Mouse (Mus musculus) ES-E14 (cell line): ENCODE data around the gene Hist2h3c2. TPM values are rescaled to one million over a fixed set of nuclear protein-coding genes. Genes with fewer than 3 reads are reported as not detected.

ENCODE experiments used
- DNase-seq: peaks from one replicate; pipeline ENCODE4 v3.0.0-alpha.2; 2013; ENCODE audit warnings: low read depth, low spot score
- H3K27ac ChIP-seq: 2 replicates; pipeline ENCODE4 v1.5.1; 2012; ENCODE audit warnings: low read depth, mild to moderate bottlenecking, low read length, moderate library complexity, mixed read lengths; ENCODE audit not compliant: poor library complexity, insufficient read depth, severe bottlenecking
- H3K36me3 ChIP-seq: 2 replicates; pipeline ENCODE4 v1.6.1; 2012; ENCODE audit warnings: mild to moderate bottlenecking, low read length, moderate library complexity, mixed read lengths; ENCODE audit not compliant: control insufficient read depth, poor library complexity, insufficient read depth, severe bottlenecking
- H3K4me1 ChIP-seq, 2 experiments: fragments of 150-350 bp in 1 of 2; sonication (generic) in 1 of 2; 2 replicates each; pipeline ENCODE4 v1.6.1; 2012; ENCODE audit warnings: low read length in 2 of 2, mild to moderate bottlenecking in 1 of 2, mixed read lengths in 1 of 2; ENCODE audit not compliant: control insufficient read depth in 2 of 2, insufficient read depth in 2 of 2, poor library complexity in 1 of 2
- H3K4me3 ChIP-seq, 2 experiments: fragments of 150-350 bp in 1 of 2; sonication (generic) in 1 of 2; 2 replicates each; pipeline ENCODE4 v1.5.1; 2012; ENCODE audit warnings: low read length in 2 of 2, low read depth in 1 of 2, mild to moderate bottlenecking in 1 of 2, mixed read lengths in 1 of 2; ENCODE audit not compliant: insufficient read depth in 1 of 2, poor library complexity in 1 of 2, severe bottlenecking in 1 of 2
- H3K9ac ChIP-seq: 2 replicates; pipeline ENCODE4 v1.6.1; 2012; ENCODE audit warnings: low read depth, mild to moderate bottlenecking, low read length, mixed read lengths; ENCODE audit not compliant: poor library complexity, insufficient read depth, severe bottlenecking
- H3K9me3 ChIP-seq: fragments of 150-350 bp; sonication (generic); 2 replicates; pipeline ENCODE4 v1.6.1; 2012; ENCODE audit warnings: low read depth, mild to moderate bottlenecking, low read length; ENCODE audit not compliant: control insufficient read depth, insufficient read depth
- CHD2 ChIP-seq: IDR thresholded peaks from 2 replicates; pipeline ENCODE4 v1.6.1; 2014; ENCODE audit warnings: mild to moderate bottlenecking, low read depth, low read length, inconsistent platforms
- HCFC1 ChIP-seq: IDR thresholded peaks from 2 replicates; pipeline ENCODE4 v1.6.1; 2012; ENCODE audit warnings: low read length, inconsistent platforms, borderline replicate concordance; ENCODE audit not compliant: insufficient read depth
- MAFK ChIP-seq: IDR thresholded peaks from 2 replicates; pipeline ENCODE4 v1.6.1; 2014; ENCODE audit warnings: mild to moderate bottlenecking, low read depth, low read length, inconsistent platforms; ENCODE audit not compliant: insufficient read depth
- ZC3H11A ChIP-seq: IDR thresholded peaks from 2 replicates; pipeline ENCODE4 v1.6.1; 2012; ENCODE audit warnings: low read depth, mild to moderate bottlenecking, inconsistent platforms, low read length, borderline replicate concordance
- ZNF384 ChIP-seq: IDR thresholded peaks from 2 replicates; pipeline ENCODE4 v1.6.1; 2012; ENCODE audit warnings: low read depth, low read length, inconsistent platforms
- in situ Hi-C, 2 experiments: fragments of 600-800 bp; cut with MboI; formaldehyde crosslinking; loops; one replicate each; pipeline ENCODE4 v1.15.1; 2025; ENCODE audit warnings: low sequenced_read_pairs in 2 of 2, inconsistent platforms in 1 of 2; ENCODE audit not compliant: unreplicated experiment in 2 of 2
- total RNA-seq: library from RNA; depleted of rRNA; stranded (reverse); fragments of 300-350 nt; gene quantifications from 2 replicates; pipeline ENCODE4 v1.2.3, GENCODE M21; 2012

Gene Hist2h3c2
- total RNA-seq, 1 experiment, result 546 TPM

GRCm38 (mm10) chr3:96231758-96232120 is 7.2 kb downstream of the Hist2h3c2 start:
- no peak overlapping the region for H3K27ac ChIP-seq
- no peaks in the 10 kb centered on the region for H3K36me3 ChIP-seq
- TF ChIP-seq ZNF384 (no peak), MAFK (no peak), ZC3H11A (no peak), HCFC1 (no peak), CHD2 (no peak)
- peaks cover 0 to 3% of the 10 kb centered on the region in 2 experiments; a peak in 3 of 4 replicates for H3K4me1 ChIP-seq
- H3K9me3 ChIP-seq, result no peaks in the 10 kb centered on the region
- no peak for DNase-seq
- no peak overlapping the region for H3K9ac ChIP-seq
- H3K4me3 ChIP-seq, result no peak overlapping the region
- in situ Hi-C loops, result no loop called here

GRCm38 (mm10) chr3:96230910-96231757 is 7.8 kb downstream of the Hist2h3c2 start:
- in situ Hi-C loops, result no loop called here
- no peak overlapping the region for H3K9ac ChIP-seq
- H3K9me3 ChIP-seq, result no peaks in the 10 kb centered on the region
- H3K4me3 ChIP-seq, result no peak overlapping the region
- no peak for TF ChIP-seq ZNF384
- no peak overlapping the region for H3K27ac ChIP-seq
- H3K4me1 ChIP-seq, result peaks cover 0 to 5% of the 10 kb centered on the region in 2 experiments; a peak in 2 of 4 replicates
- no peak for DNase-seq
- H3K36me3 ChIP-seq, result no peaks in the 10 kb centered on the region

GRCm38 (mm10) chr3:96230404-96230803 is 8.5 kb downstream of the Hist2h3c2 start:
- Histone ChIP-seq H3K36me3 (no peaks in the 10 kb centered on the region), H3K27ac (no peak overlapping the region), H3K4me1 (peaks cover 0 to 6% of the 10 kb centered on the region in 2 experiments; a peak in 1 of 4 replicates), H3K9ac (no peak overlapping the region), H3K9me3 (no peaks in the 10 kb centered on the region), H3K4me3 (no peak overlapping the region)
- DNase-seq, result no peak
- no peak for TF ChIP-seq ZNF384
- TF ChIP-seq CHD2, result no peak
- no peak for TF ChIP-seq MAFK
- TF ChIP-seq HCFC1, result no peak
- no peak for TF ChIP-seq ZC3H11A
- in situ Hi-C loops, result no loop called here

GRCm38 (mm10) chr3:96228828-96229227 is 10.1 kb downstream of the Hist2h3c2 start:
- TF ChIP-seq CHD2 (no peak), MAFK (no peak), ZNF384 (no peak), HCFC1 (no peak), ZC3H11A (no peak)
- Histone ChIP-seq H3K4me1 (peaks cover 0 to 9% of the 10 kb centered on the region in 2 experiments; a peak in 1 of 4 replicates), H3K36me3 (no peaks in the 10 kb centered on the region), H3K4me3 (no peak overlapping the region), H3K27ac (no peak overlapping the region), H3K9ac (no peak overlapping the region), H3K9me3 (no peaks in the 10 kb centered on the region)
- in situ Hi-C loops, result no loop called here
- DNase-seq, result no peak
